Mouse (Mus musculus): ENCODE measurements around the gene Tmem86b.

GRCm38 (mm10) chr7:4658128-4658907, 27.1 kb upstream of the Tmem86b start:
- no peak for TF ChIP-seq EP300 (IDR thresholded peaks at IDR 0.05; ENCODE audit: insufficient read depth, low read depth, low read length)
- TF ChIP-seq POLR2A (IDR thresholded peaks at IDR 0.05; ENCODE audit: insufficient read depth, low read depth, low read length), result no peak

Data from heart, adult 2 months (tissue).